Mouse (Mus musculus) kidney, postnatal 4 days (tissue): Measurements from ENCODE around the gene Thoc6.

Experiments used
- DNase-seq, 2 experiments: peaks; one replicate each; pipeline ENCODE4 v3.0.0; 2021; ENCODE audit warnings: mixed read lengths in 2 of 2

Gene Thoc6

GRCm38 (mm10) chr17:23676473-23677031 is 2.9 kb upstream of the Thoc6 start:
- peak; percentile 52 to 72 for DNase-seq

- DNase-seq: peak; percentile 58 to 76
Measured at GRCm38 (mm10) chr17:23675564-23676281, 2.0 kb upstream of the Thoc6 start.

- peak; percentile 57 to 73 for DNase-seq
Measured at GRCm38 (mm10) chr17:23675127-23675526, 1.4 kb upstream of the Thoc6 start.

GRCm38 (mm10) chr17:23674271-23674952 is 730 bp upstream of the Thoc6 start:
- DNase-seq: no peak

GRCm38 (mm10) chr17:23672761-23673160 is 921 bp downstream of the Thoc6 start:
- no peak for DNase-seq

GRCm38 (mm10) chr17:23671519-23671918 is 2.2 kb downstream of the Thoc6 start:
- DNase-seq: no peak

- DNase-seq: no peak
Measured at GRCm38 (mm10) chr17:23670516-23671074, 3.1 kb downstream of the Thoc6 start.

GRCm38 (mm10) chr17:23665511-23665910 is 8.2 kb downstream of the Thoc6 start:
- DNase-seq: no peak

- no peak for DNase-seq
Measured at GRCm38 (mm10) chr17:23664556-23665021, 9.1 kb downstream of the Thoc6 start.

- DNase-seq: peak; percentile 59 to 66
Measured at GRCm38 (mm10) chr17:23661526-23661925, 12.2 kb downstream of the Thoc6 start.

GRCm38 (mm10) chr17:23660876-23661200 is 12.8 kb downstream of the Thoc6 start:
- DNase-seq: peak in 1 of 2 experiments; percentile 19

- peak; percentile 81 to 85 for DNase-seq
Measured at GRCm38 (mm10) chr17:23660117-23660875, 13.4 kb downstream of the Thoc6 start, which contains the start of gene Bicdl2. TSS of gene Bicdl2 (plus strand) at chr17:23660506.

- DNase-seq: no peak
Measured at GRCm38 (mm10) chr17:23658450-23658849, 15.2 kb downstream of the Thoc6 start.

GRCm38 (mm10) chr17:23654410-23654809 is 19.3 kb downstream of the Thoc6 start:
- no peak for DNase-seq

- DNase-seq: no peak
Measured at GRCm38 (mm10) chr17:23654001-23654400, 19.7 kb downstream of the Thoc6 start.

- no peak for DNase-seq
Measured at GRCm38 (mm10) chr17:23653324-23653723, 20.4 kb downstream of the Thoc6 start.

- DNase-seq: no peak
Measured at GRCm38 (mm10) chr17:23651363-23651762, 22.3 kb downstream of the Thoc6 start.

- DNase-seq: no peak
Measured at GRCm38 (mm10) chr17:23645894-23646293, 27.8 kb downstream of the Thoc6 start.

GRCm38 (mm10) chr17:23644613-23645495 is 28.8 kb downstream of the Thoc6 start, which contains the start of gene Mmp25:
TSS of gene Mmp25 (minus strand) at chr17:23645277.
- peak; percentile 52 to 64 for DNase-seq

GRCm38 (mm10) chr17:23631241-23631640 is 42.4 kb downstream of the Thoc6 start:
- DNase-seq: no peak

GRCm38 (mm10) chr17:23630195-23631020 is 43.3 kb downstream of the Thoc6 start:
- DNase-seq: peak; percentile 89 to 91
